Mouse (Mus musculus) heart, adult 9 months (tissue): ENCODE results near the gene Cnnm1.

Experiments
- DNase-seq, 2 experiments: peaks; one replicate each; pipeline ENCODE4 v3.0.0; 2022; ENCODE audit warnings: low spot score in 2 of 2

Cnnm1 gene

GRCm38 (mm10) chr19:43535372-43535771 is 95.1 kb downstream of the Cnnm1 start:
- DNase-seq: no peak

GRCm38 (mm10) chr19:43546337-43547117 is 106.3 kb downstream of the Cnnm1 start:
- no peak for DNase-seq
